Mouse (Mus musculus) heart, postnatal 4 days (tissue): Measurements from ENCODE around the gene Arhgap20. TPM values are rescaled to one million over a fixed set of nuclear protein-coding genes. Genes with fewer than 3 reads are reported as not detected.

Experiments used
- DNase-seq: peaks from one replicate; pipeline ENCODE4 v3.0.0; 2021
- total RNA-seq, 2 experiments: library from RNA; stranded (reverse); gene quantifications; 2 replicates each; pipeline ENCODE4 v1.2.3; 2021

Gene Arhgap20
- total RNA-seq = 1 to 10 TPM; 1.4 to 2.1 TPM

- DNase-seq = peak; percentile 74
Observed at GRCm38 (mm10) chr9:51764921-51765416, at the start of gene Arhgap20. Gene Arhgap20, plus strand, starts transcription at chr9:51765337.

- no peak for DNase-seq
Observed at GRCm38 (mm10) chr9:51718793-51719192, 46.3 kb upstream of the Arhgap20 start.

- DNase-seq = peak; percentile 42
Observed at GRCm38 (mm10) chr9:51727960-51728359, 37.2 kb upstream of the Arhgap20 start.

GRCm38 (mm10) chr9:51735180-51736034 is 29.7 kb upstream of the Arhgap20 start:
- no peak for DNase-seq

DNA sequence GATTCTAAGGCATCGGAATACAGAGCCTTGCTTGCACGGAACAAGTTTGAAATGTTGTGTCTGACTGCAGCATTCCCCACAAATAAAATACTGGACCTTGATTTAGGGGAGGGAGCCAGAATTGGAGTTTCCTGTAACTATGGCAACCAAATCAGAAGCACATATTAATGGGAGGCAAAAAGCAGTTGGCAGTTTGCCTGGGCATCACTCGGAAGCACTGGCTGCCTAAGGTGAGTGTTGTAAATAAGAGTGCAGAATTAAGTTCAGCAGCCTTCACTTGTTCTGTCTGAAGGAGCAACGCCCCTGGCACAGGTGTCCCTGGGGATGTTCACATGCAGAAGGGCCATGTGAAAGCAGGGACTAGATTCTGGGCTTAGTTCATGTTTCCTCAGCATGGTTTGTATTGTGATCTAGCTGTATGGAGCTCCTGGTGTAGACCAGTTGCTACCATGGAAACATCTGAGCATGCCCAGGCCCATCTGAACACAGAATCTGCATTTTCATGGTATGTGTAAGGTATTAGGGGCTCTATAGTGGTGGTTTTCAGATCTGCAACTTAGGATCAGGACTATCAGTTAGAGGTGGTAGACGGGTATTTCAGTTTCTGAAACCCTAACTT is 28.3 kb upstream of the Arhgap20 start:
- DNase-seq = no peak

DNA sequence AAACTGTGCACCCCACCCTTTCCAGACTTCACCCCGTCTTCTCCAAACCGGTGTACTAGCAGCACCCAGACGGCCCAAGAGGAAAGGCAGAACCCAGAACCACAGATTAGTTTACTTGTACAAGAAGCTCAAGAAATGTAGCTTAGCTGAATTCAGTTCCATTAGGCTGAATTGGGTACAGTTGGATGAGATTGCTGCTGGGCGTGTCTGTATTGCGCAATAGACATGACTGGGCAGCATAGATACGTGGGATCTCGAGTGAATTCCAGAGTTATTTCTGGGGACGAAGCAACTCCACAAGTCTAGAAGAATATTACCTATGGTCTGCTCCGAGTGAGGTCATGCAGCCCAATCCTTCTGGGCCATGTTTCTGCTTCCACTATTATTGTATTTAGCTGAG is 26.8 kb upstream of the Arhgap20 start:
- DNase-seq = no peak

GRCm38 (mm10) chr9:51739826-51740225 is 25.3 kb upstream of the Arhgap20 start:
- DNase-seq = no peak

GRCm38 (mm10) chr9:51750144-51750543 is 15.0 kb upstream of the Arhgap20 start:
- no peak for DNase-seq

DNA sequence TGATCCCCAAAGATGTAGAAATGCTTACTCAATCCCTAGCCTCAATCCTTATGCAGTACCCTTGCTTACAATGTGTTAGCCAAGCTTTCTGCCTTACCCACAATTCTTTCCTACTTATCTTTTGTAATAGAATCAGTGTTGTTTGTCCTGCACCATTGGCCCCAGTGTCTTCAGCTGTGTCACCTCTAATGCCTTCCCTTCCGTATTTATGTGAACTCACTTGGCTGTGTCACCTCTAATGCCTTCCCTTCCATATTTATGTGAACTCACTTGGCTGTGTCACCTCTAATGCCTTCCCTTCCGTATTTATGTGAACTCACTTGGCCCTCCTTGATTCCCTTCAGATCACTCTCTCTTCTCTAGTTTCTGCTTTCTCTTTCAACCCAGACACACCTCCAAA is 4.1 kb upstream of the Arhgap20 start:
- DNase-seq = no peak

GRCm38 (mm10) chr9:51764041-51764875 is 879 bp upstream of the Arhgap20 start:
- DNase-seq = no peak

- DNase-seq = no peak
Observed at GRCm38 (mm10) chr9:51765417-51766174, 459 bp downstream of the Arhgap20 start.

- DNase-seq = no peak
Observed at GRCm38 (mm10) chr9:51766175-51767062, 1.3 kb downstream of the Arhgap20 start.

- no peak for DNase-seq
Observed at GRCm38 (mm10) chr9:51774201-51774600, 9.1 kb downstream of the Arhgap20 start.

- DNase-seq = no peak
Observed at GRCm38 (mm10) chr9:51776459-51776858, 11.3 kb downstream of the Arhgap20 start.

DNA sequence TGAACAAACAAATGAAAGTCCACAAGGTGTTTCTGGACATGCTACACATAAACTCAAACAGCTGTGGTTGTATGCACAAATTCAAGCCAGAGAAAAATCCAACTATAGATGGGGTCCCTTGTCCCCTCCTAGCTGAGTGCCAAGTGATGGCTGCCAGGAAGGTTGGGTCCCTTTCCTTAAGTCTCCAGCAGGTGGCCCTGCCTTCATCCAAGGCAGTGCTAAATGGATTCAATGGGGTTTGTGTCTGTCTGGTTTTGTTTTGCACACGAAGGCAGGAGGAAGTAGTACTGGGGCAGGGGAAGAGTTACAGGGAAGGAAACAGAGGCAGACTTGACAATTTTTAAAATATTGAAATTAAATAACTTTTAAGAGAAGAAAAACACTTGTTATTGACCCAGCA is 12.0 kb downstream of the Arhgap20 start:
- no peak for DNase-seq

GRCm38 (mm10) chr9:51779232-51779631 is 14.1 kb downstream of the Arhgap20 start:
- DNase-seq = no peak

DNA sequence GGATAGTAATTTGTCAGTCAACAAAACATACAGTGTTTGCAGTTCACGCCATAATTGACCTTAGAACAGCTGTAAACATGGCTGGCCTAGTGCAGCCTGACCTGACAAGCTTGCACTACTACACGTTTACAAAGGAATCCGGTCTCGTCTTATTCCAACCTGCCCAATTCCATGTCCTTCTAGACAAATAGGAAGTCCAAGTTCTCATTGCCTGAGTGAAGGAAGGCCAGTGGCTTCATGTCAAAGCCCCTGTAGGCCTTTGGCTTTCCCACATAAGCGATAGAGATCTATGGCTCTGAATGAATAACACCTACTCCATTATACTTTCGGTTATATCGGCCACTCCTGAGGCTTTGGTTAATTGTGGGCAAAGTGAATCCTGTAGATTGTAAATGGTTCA is 16.0 kb downstream of the Arhgap20 start:
- DNase-seq = no peak

GRCm38 (mm10) chr9:51787380-51787779 is 22.2 kb downstream of the Arhgap20 start:
- DNase-seq = no peak

DNA sequence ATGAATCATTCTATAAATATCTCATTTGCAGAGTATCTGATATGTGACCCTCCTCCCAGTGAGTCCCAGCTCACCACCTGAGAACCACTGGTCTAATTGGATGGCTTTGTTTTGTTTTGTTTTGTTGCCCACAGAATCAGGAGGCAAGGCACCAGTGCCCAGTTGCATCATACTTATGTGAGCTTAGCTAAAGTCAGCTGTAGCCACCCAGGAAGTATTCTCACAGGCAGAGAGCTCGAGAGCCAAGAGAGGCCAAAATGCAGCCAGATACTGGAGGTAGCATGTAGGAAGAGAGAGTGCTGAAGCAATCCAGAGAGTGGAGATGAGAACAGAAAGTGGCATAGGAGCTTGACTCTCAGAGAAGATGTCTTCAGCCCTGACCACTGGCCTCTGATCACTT is 23.3 kb downstream of the Arhgap20 start:
- DNase-seq = no peak

GRCm38 (mm10) chr9:51795206-51795605 is 30.1 kb downstream of the Arhgap20 start:
- DNase-seq = peak; percentile 48

GRCm38 (mm10) chr9:51798251-51798650 is 33.1 kb downstream of the Arhgap20 start:
- DNase-seq = no peak
